Mouse (Mus musculus): ENCODE results near the gene Rpp38. TPM values are rescaled to one million over a fixed set of nuclear protein-coding genes. Genes with fewer than 3 reads are reported as not detected.

Gene Rpp38
- polyA plus RNA-seq, 1 experiment = 1.9 TPM

GRCm38 (mm10) chr2:3282866-3283601, 49.4 kb downstream of the Rpp38 start:
- DNase-seq (ENCODE audit: low read depth in 1 of 2, low spot score in 2 of 2) = no peak
- no peaks in the 10 kb centered on the region; the same call in 1 of the 2 replicates for H3K27me3 ChIP-seq (ENCODE audit: control insufficient read depth, insufficient read depth, low read length)

GRCm38 (mm10) chr2:3281311-3281710, 51.1 kb downstream of the Rpp38 start:
- Histone ChIP-seq H3K4me1 (ENCODE audit: control insufficient read depth, insufficient read depth, insufficient read length) (peaks cover 3% of the 10 kb centered on the region; the same call in 1 of the 2 replicates), H3K27me3 (ENCODE audit: control insufficient read depth, insufficient read depth, low read length) (no peaks in the 10 kb centered on the region; the same call in 1 of the 2 replicates), H3K36me3 (ENCODE audit: control insufficient read depth, insufficient read depth, low read length) (no peaks in the 10 kb centered on the region), H3K27ac (ENCODE audit: insufficient read depth, low read length) (no peak overlapping the region), H3K4me3 (ENCODE audit: extremely low read depth, insufficient read depth, insufficient read length) (no peak overlapping the region)
- no peak for TF ChIP-seq CTCF (IDR thresholded peaks at IDR 0.05; ENCODE audit: extremely low read depth, insufficient read depth, insufficient read length, insufficient replicate concordance)
- no peak for TF ChIP-seq POLR2A (IDR thresholded peaks at IDR 0.05; ENCODE audit: low read depth, low read length)
- no peak for DNase-seq (ENCODE audit: low read depth in 1 of 2, low spot score in 2 of 2)
- 89% methylated on average over 4 of the region's 4 CpGs for WGBS

More at GRCm38 (mm10) chr2:3282866-3283601, 49.4 kb downstream of the Rpp38 start:
- 17% methylated on average over 12 of the region's 12 CpGs for WGBS
- peaks cover 3% of the 10 kb centered on the region; the same call in 1 of the 2 replicates for H3K4me1 ChIP-seq (ENCODE audit: control insufficient read depth, insufficient read depth, insufficient read length)
- H3K36me3 ChIP-seq (ENCODE audit: control insufficient read depth, insufficient read depth, low read length) = no peaks in the 10 kb centered on the region
- peak overlapping the region; percentile 50 for H3K27ac ChIP-seq (ENCODE audit: insufficient read depth, low read length)
- no peak for TF ChIP-seq CTCF (IDR thresholded peaks at IDR 0.05; ENCODE audit: extremely low read depth, insufficient read depth, insufficient read length, insufficient replicate concordance)
- no peak for TF ChIP-seq POLR2A (IDR thresholded peaks at IDR 0.05; ENCODE audit: low read depth, low read length)
- H3K4me3 ChIP-seq (ENCODE audit: extremely low read depth, insufficient read depth, insufficient read length) = peak overlapping the region; percentile 59

Other genes with a start within 250 kb of the Rpp38 start
- 4.5 and 4.6 TPM in 2 replicates for gene Fam171a1, start 218.4 kb downstream of the Rpp38 start, polyA plus RNA-seq (2012; rRNA removed)
- gene Nmt2, start 48.4 kb downstream of the Rpp38 start, polyA plus RNA-seq (2012; rRNA removed) = 2.8 and 3.5 TPM in 2 replicates
- not detected in 2 replicates for gene Acbd7, start 3.5 kb upstream of the Rpp38 start, polyA plus RNA-seq (2012; rRNA removed)
- gene Olah, start 64.6 kb upstream of the Rpp38 start, polyA plus RNA-seq (2012; rRNA removed) = not detected in 2 replicates
- gene Meig1, start 90.0 kb upstream of the Rpp38 start, polyA plus RNA-seq (2012; rRNA removed) = not detected in 2 replicates
- gene Dclre1c, start 91.5 kb upstream of the Rpp38 start, polyA plus RNA-seq (2012; rRNA removed) = 4.0 and 4.9 TPM in 2 replicates
- 0.58 and 1.1 TPM in 2 replicates for gene Suv39h2, start 142.4 kb upstream of the Rpp38 start, polyA plus RNA-seq (2012; rRNA removed)
- 1.4 and 1.5 TPM in 2 replicates for gene Gm45902, start 180.1 kb upstream of the Rpp38 start, polyA plus RNA-seq (2012; rRNA removed)
- 22.0 and 23.0 TPM in 2 replicates for gene Hspa14, start 180.2 kb upstream of the Rpp38 start, polyA plus RNA-seq (2012; rRNA removed)
- 0.22 and 0.35 TPM in 2 replicates for gene Cdnf, start 180.4 kb upstream of the Rpp38 start, polyA plus RNA-seq (2012; rRNA removed)
- 25.9 and 46.4 TPM in 2 replicates for gene Fam107b, start 237.8 kb upstream of the Rpp38 start, polyA plus RNA-seq (2012; rRNA removed)

Measured in spleen, adult 2 months (tissue).